Mouse (Mus musculus) spleen, adult 2 months (tissue): Measurements from ENCODE around the gene Iqgap1. TPM values are rescaled to one million over a fixed set of nuclear protein-coding genes. Genes with fewer than 3 reads are reported as not detected.
A peak's percentile ranks its signal among the peaks of the same experiment; 100 is the strongest.

ENCODE experiments used
- DNase-seq, 2 experiments: peaks; one replicate each; pipeline versions ENCODE4 v3.0.0 to v3.0.0-alpha.2; 2012 to 2021; ENCODE audit warnings: low spot score in 2 of 2, low read depth in 1 of 2
- H3K27ac ChIP-seq: fragments of 200-500 bp; 2 replicates; pipeline ENCODE4 v1.5.1; 2012; ENCODE audit warnings: low read length, inconsistent platforms; ENCODE audit not compliant: insufficient read depth
- H3K27me3 ChIP-seq: fragments of 200-500 bp; 2 replicates; pipeline ENCODE4 v1.6.1; 2012; ENCODE audit warnings: mild to moderate bottlenecking, moderate library complexity, low read length, inconsistent platforms; ENCODE audit not compliant: control insufficient read depth, insufficient read depth
- H3K36me3 ChIP-seq: fragments of 200-500 bp; 2 replicates; pipeline ENCODE4 v1.6.1; 2012; ENCODE audit warnings: mild to moderate bottlenecking, low read length, inconsistent platforms; ENCODE audit not compliant: control insufficient read depth, insufficient read depth
- H3K4me1 ChIP-seq: fragments of 200-500 bp; 2 replicates; pipeline ENCODE4 v1.6.1; 2011; ENCODE audit warnings: inconsistent platforms; ENCODE audit not compliant: control insufficient read depth, insufficient read depth, insufficient read length
- H3K4me3 ChIP-seq: fragments of 200-500 bp; 2 replicates; pipeline ENCODE4 v1.5.1; 2011; ENCODE audit warnings: mild to moderate bottlenecking, inconsistent platforms; ENCODE audit not compliant: insufficient read depth, insufficient read length; ENCODE audit errors: extremely low read depth
- CTCF ChIP-seq: fragments of 200-500 bp; IDR thresholded peaks from 2 replicates; pipeline ENCODE4 v1.5.1; 2011; ENCODE audit warnings: mild to moderate bottlenecking, inconsistent platforms; ENCODE audit not compliant: insufficient read depth, insufficient read length, insufficient replicate concordance; ENCODE audit errors: extremely low read depth
- POLR2A ChIP-seq: fragments of 200-500 bp; IDR thresholded peaks from 2 replicates; pipeline ENCODE4 v1.6.1; 2011; ENCODE audit warnings: low read depth, low read length, inconsistent platforms
- WGBS: fragments of 180-500 bp; shearing (Covaris S2); methylation state at CpG from one replicate; pipeline ENCODE4 v1.1.7; 2018; 5-methylcytosine and 5-hydroxymethylcytosine counted together
- polyA plus RNA-seq: library from polyadenylated mRNA; depleted of rRNA; stranded (reverse); fragments of >200 nt; gene quantifications from 2 replicates; pipeline ENCODE4 v1.2.3, GENCODE M21; 2012

Gene Iqgap1
- polyA plus RNA-seq, 1 experiment, result 55.9 TPM

GRCm38 (mm10) chr7:80775448-80775904 lies 50.3 kb downstream of the Iqgap1 start:
- DNase-seq, result no peak
- H3K4me1 ChIP-seq, result peaks cover 48% of the 10 kb centered on the region
- no peaks in the 10 kb centered on the region for H3K27me3 ChIP-seq
- WGBS, result 53% methylated on average over 10 of the region's 10 CpGs
- H3K36me3 ChIP-seq, result no peaks in the 10 kb centered on the region
- TF ChIP-seq POLR2A, result no peak
- no peak overlapping the region for H3K4me3 ChIP-seq
- H3K27ac ChIP-seq, result peak overlapping the region; percentile 75

- Histone ChIP-seq H3K27me3 (no peaks in the 10 kb centered on the region), H3K4me3 (no peak overlapping the region), H3K36me3 (no peaks in the 10 kb centered on the region), H3K4me1 (peaks cover 53% of the 10 kb centered on the region), H3K27ac (peak overlapping the region; percentile 76)
- TF ChIP-seq CTCF (no peak), POLR2A (no peak)
- WGBS, result 59% methylated on average over 15 of the region's 15 CpGs
- no peak for DNase-seq
Observed at GRCm38 (mm10) chr7:80774615-80775447, 50.9 kb downstream of the Iqgap1 start.

GRCm38 (mm10) chr7:80773834-80774614 lies 51.8 kb downstream of the Iqgap1 start:
- H3K27ac ChIP-seq, result peak overlapping the region; percentile 76
- DNase-seq, result no peak
- H3K27me3 ChIP-seq, result no peaks in the 10 kb centered on the region
- no peak for TF ChIP-seq CTCF
- no peak for TF ChIP-seq POLR2A
- no peak overlapping the region for H3K4me3 ChIP-seq
- peaks cover 51% of the 10 kb centered on the region for H3K4me1 ChIP-seq
- WGBS, result 77% methylated on average over 14 of the region's 14 CpGs
- H3K36me3 ChIP-seq, result no peaks in the 10 kb centered on the region

GRCm38 (mm10) chr7:80770466-80770865 lies 55.3 kb downstream of the Iqgap1 start:
- H3K4me1 ChIP-seq, result peaks cover 40% of the 10 kb centered on the region; the same call in 1 of the 2 replicates
- peak overlapping the region; percentile 48; the same call in 1 of the 2 replicates for H3K27ac ChIP-seq
- H3K27me3 ChIP-seq, result no peaks in the 10 kb centered on the region
- 50% methylated on average over 2 of the region's 2 CpGs for WGBS
- DNase-seq, result no peak
- H3K36me3 ChIP-seq, result peaks cover 21% of the 10 kb centered on the region
- no peak overlapping the region for H3K4me3 ChIP-seq
- TF ChIP-seq CTCF, result no peak
- no peak for TF ChIP-seq POLR2A

- Histone ChIP-seq H3K4me3 (no peak overlapping the region), H3K36me3 (peaks cover 36% of the 10 kb centered on the region), H3K27ac (peak overlapping the region; percentile 40), H3K27me3 (no peaks in the 10 kb centered on the region), H3K4me1 (peaks cover 25% of the 10 kb centered on the region; the same call in 1 of the 2 replicates)
- no peak for DNase-seq
- WGBS, result 67% methylated on average over 11 of the region's 11 CpGs
- TF ChIP-seq POLR2A (no peak), CTCF (no peak)
Observed at GRCm38 (mm10) chr7:80766861-80767312, 58.9 kb downstream of the Iqgap1 start.

GRCm38 (mm10) chr7:80766072-80766471 lies 59.7 kb downstream of the Iqgap1 start:
- H3K36me3 ChIP-seq, result peaks cover 43% of the 10 kb centered on the region
- no peak for TF ChIP-seq CTCF
- no peak for TF ChIP-seq POLR2A
- peak overlapping the region; percentile 46; the same call in 1 of the 2 replicates for H3K27ac ChIP-seq
- no peak overlapping the region for H3K4me3 ChIP-seq
- DNase-seq, result peak in 1 of 2 experiments; percentile 70
- H3K4me1 ChIP-seq, result peaks cover 24% of the 10 kb centered on the region; the same call in 1 of the 2 replicates
- WGBS, result 28% methylated on average over 3 of the region's 3 CpGs
- H3K27me3 ChIP-seq, result no peaks in the 10 kb centered on the region
